Mouse (Mus musculus): ENCODE measurements around the gene Plekho1.

The Plekho1 gene

GRCm38 (mm10) chr3:95950763-95951551 is 44.8 kb downstream of the Plekho1 start:
- peak; percentile 95 for DNase-seq (ENCODE audit: low read depth, low spot score)

- no peak for DNase-seq (ENCODE audit: low read depth, low spot score)
These were observed 47.5 kb downstream of the Plekho1 start for GRCm38 (mm10) chr3:95948325-95948724.

GRCm38 (mm10) chr3:95945731-95946240 is 50.0 kb downstream of the Plekho1 start:
- no peak for DNase-seq (ENCODE audit: low read depth, low spot score)

GRCm38 (mm10) chr3:95944742-95945141 is 51.1 kb downstream of the Plekho1 start:
- no peak for DNase-seq (ENCODE audit: low read depth, low spot score)

DNA sequence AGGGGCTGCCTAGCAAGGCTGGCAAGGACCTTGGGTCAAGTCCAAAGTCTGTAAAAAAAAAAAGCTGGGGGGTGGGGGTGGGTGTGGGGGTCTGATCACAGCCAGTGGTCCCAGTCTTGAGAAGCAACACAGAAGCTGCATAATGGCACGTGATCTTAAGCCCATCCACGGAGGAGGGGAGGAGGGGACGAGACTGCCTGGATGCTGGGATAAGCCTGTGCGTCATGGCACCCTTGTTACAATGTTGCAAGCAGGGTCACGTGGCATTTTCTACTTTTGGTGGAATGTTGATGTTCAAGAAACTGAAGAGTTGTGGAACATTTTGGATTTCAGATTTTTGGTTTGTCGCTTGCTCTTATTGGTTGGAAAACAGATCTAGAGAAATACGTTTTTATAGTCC is 52.6 kb downstream of the Plekho1 start:
- DNase-seq (ENCODE audit: low read depth, low spot score), result no peak

DNA sequence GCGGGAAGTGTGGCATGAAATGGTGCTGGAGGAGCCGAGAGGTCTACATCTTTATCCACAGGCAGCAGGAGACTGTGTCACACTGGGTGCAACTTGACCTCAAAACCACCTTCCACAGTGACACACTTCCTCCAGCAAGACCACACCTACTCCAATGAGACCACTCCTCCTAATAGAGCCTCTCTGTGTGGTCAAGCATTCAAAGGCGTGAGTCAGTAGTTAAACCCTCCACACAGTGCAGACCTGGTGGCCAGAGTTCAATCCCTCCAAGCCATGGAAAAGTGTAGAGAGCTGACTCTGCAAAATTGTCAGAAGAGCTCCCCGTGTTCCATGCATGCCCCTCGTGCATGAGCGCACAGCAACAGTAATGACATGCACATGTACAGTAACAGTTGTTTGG is 53.1 kb downstream of the Plekho1 start:
- no peak for DNase-seq (ENCODE audit: low read depth, low spot score)

DNA sequence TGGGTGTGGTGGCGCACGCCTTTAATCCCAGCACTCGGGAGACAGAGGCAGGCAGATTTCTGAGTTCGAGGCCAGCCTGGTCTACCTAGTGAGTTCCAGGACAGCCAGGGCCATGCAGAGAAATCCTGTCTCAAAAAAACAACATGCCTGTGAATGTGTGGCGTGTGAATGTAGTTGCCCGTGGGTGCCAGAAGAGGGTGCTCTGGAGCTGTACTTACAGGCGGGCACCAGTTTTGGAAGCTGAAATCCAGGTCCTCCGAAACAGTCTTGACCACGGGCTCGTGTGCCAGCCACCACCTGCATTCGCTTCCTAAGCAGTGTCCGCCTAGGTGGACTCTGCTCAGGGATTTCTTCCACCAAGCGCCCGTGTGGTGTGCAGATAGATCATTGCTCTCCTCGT is 57.0 kb downstream of the Plekho1 start:
- peak; percentile 50 for DNase-seq (ENCODE audit: low read depth, low spot score)

Data from CD4-positive, CD25-positive, alpha-beta regulatory T cell, adult 2 months (primary cell).